Mouse (Mus musculus) MEL (cell line): ENCODE measurements around the gene Ddx28. TPM values are rescaled to one million over a fixed set of nuclear protein-coding genes. Genes with fewer than 3 reads are reported as not detected.
A peak's percentile ranks its signal among the peaks of the same experiment; 100 is the strongest.

Source experiments
- DNase-seq: peaks from one replicate; pipeline ENCODE4 v3.0.0; 2011; ENCODE audit warnings: low read depth, low spot score
- H3K27ac ChIP-seq: 2 replicates; pipeline ENCODE4 v1.5.1; 2012; ENCODE audit warnings: low read depth, mild to moderate bottlenecking, control low read depth, low read length, moderate library complexity; ENCODE audit not compliant: control insufficient read depth
- H3K27me3 ChIP-seq, 2 experiments: fragments of 150-350 bp in 1 of 2; sonication (generic) in 1 of 2; 2 replicates each; pipeline ENCODE4 v1.6.1; 2012; ENCODE audit warnings: low read length in 2 of 2, mild to moderate bottlenecking in 2 of 2, improper control_type of control experiment in 1 of 2, moderate library complexity in 1 of 2; ENCODE audit not compliant: insufficient read depth in 2 of 2, control insufficient read depth in 1 of 2
- H3K36me3 ChIP-seq, 2 experiments: 2 replicates each; pipeline ENCODE4 v1.6.1; 2012 to 2014; ENCODE audit warnings: low read length in 2 of 2, improper control_type of control experiment in 1 of 2, inconsistent platforms in 1 of 2, mild to moderate bottlenecking in 1 of 2; ENCODE audit not compliant: insufficient read depth in 2 of 2, control insufficient read depth in 1 of 2
- H3K4me1 ChIP-seq, 2 experiments: fragments of 150-350 bp in 1 of 2; sonication (generic) in 1 of 2; 2 replicates each; pipeline ENCODE4 v1.6.1; 2012; ENCODE audit warnings: low read length in 2 of 2, improper control_type of control experiment in 1 of 2, mild to moderate bottlenecking in 1 of 2; ENCODE audit not compliant: insufficient read depth in 2 of 2, control insufficient read depth in 1 of 2
- H3K4me3 ChIP-seq, 2 experiments: fragments of 150-350 bp in 1 of 2; sonication (generic) in 1 of 2; 2 replicates each; pipeline ENCODE4 v1.5.1; 2012; ENCODE audit warnings: low read depth in 2 of 2, low read length in 2 of 2, mild to moderate bottlenecking in 2 of 2, moderate library complexity in 2 of 2, control low read depth in 1 of 2, improper control_type of control experiment in 1 of 2; ENCODE audit not compliant: control insufficient read depth in 1 of 2, insufficient read depth in 1 of 2
- H3K79me2 ChIP-seq: 2 replicates; pipeline ENCODE4 v1.6.1; 2012; ENCODE audit warnings: mild to moderate bottlenecking, low read length, moderate library complexity; ENCODE audit not compliant: control insufficient read depth, poor library complexity, insufficient read depth
- H3K9ac ChIP-seq: 2 replicates; pipeline ENCODE4 v1.6.1; 2012; ENCODE audit warnings: low read depth, mild to moderate bottlenecking, control low read depth, low read length, moderate library complexity; ENCODE audit not compliant: control insufficient read depth, poor library complexity, severe bottlenecking
- H3K9me3 ChIP-seq: fragments of 150-350 bp; sonication (generic); replicated peaks from 2 replicates; pipeline ENCODE4 v1.6.1; 2012; ENCODE audit warnings: mild to moderate bottlenecking, low read length, improper control_type of control experiment, moderate library complexity; ENCODE audit not compliant: insufficient read depth
- BHLHE40 ChIP-seq: IDR thresholded peaks from 2 replicates; pipeline ENCODE4 v1.6.1; 2012; ENCODE audit warnings: low read depth, mild to moderate bottlenecking, inconsistent platforms, low read length, improper control_type of control experiment, borderline replicate concordance
- CHD1 ChIP-seq: IDR thresholded peaks from 2 replicates; pipeline ENCODE4 v1.6.1; 2012; ENCODE audit warnings: low read depth, mild to moderate bottlenecking, inconsistent platforms, low read length, improper control_type of control experiment
- CTCF ChIP-seq, 3 experiments: IDR thresholded peaks in 2 of 3; conservative IDR thresholded peaks in 1 of 3; 2 replicates each; pipeline ENCODE4 v1.5.1; 2011 to 2012; ENCODE audit warnings: low read length in 3 of 3, low read depth in 2 of 3, mild to moderate bottlenecking in 2 of 3, improper control_type of control experiment in 1 of 3, inconsistent platforms in 1 of 3, mixed read lengths in 1 of 3, moderate library complexity in 1 of 3; ENCODE audit not compliant: control insufficient read depth in 1 of 3, insufficient read depth in 1 of 3, poor library complexity in 1 of 3, severe bottlenecking in 1 of 3
- E2F4 ChIP-seq: IDR thresholded peaks from 2 replicates; pipeline ENCODE4 v1.6.1; 2011; ENCODE audit warnings: low read depth, low read length, improper control_type of control experiment, borderline replicate concordance
- GATA1 ChIP-seq: IDR thresholded peaks from 2 replicates; pipeline ENCODE4 v1.6.1; 2011; ENCODE audit warnings: low read depth, low read length, improper control_type of control experiment
- HCFC1 ChIP-seq: IDR thresholded peaks from 2 replicates; pipeline ENCODE4 v1.6.1; 2012; ENCODE audit warnings: low read depth, mild to moderate bottlenecking, inconsistent platforms, low read length, improper control_type of control experiment, moderate library complexity
- JUND ChIP-seq: IDR thresholded peaks from 2 replicates; pipeline ENCODE4 v1.6.1; 2011; ENCODE audit warnings: low read depth, mild to moderate bottlenecking, improper control_type of control experiment, low read length
- KAT2A ChIP-seq: conservative IDR thresholded peaks from 2 replicates; pipeline ENCODE4 v1.6.1; 2012; ENCODE audit warnings: low read depth, low read length, improper control_type of control experiment, inconsistent platforms
- MAFK ChIP-seq: IDR thresholded peaks from 2 replicates; pipeline ENCODE4 v1.6.1; 2011; ENCODE audit warnings: low read depth, mild to moderate bottlenecking, low read length, improper control_type of control experiment, borderline replicate concordance
- MAX ChIP-seq: IDR thresholded peaks from 2 replicates; pipeline ENCODE4 v1.6.1; 2011; ENCODE audit warnings: low read length, improper control_type of control experiment
- MAZ ChIP-seq: IDR thresholded peaks from 2 replicates; pipeline ENCODE4 v1.6.1; 2012; ENCODE audit warnings: low read depth, mild to moderate bottlenecking, inconsistent platforms, low read length, improper control_type of control experiment
- MEF2A ChIP-seq: IDR thresholded peaks from 2 replicates; pipeline ENCODE4 v1.6.1; 2014; ENCODE audit warnings: low read depth, mild to moderate bottlenecking, inconsistent platforms, low read length, improper control_type of control experiment; ENCODE audit not compliant: poor library complexity, insufficient replicate concordance, severe bottlenecking; ENCODE audit errors: extremely low read depth
- MXI1 ChIP-seq: IDR thresholded peaks from 2 replicates; pipeline ENCODE4 v1.6.1; 2011; ENCODE audit warnings: mild to moderate bottlenecking, low read depth, low read length, improper control_type of control experiment
- MYB ChIP-seq: IDR thresholded peaks from 2 replicates; pipeline ENCODE4 v1.6.1; 2011; ENCODE audit warnings: mild to moderate bottlenecking, low read depth, low read length, improper control_type of control experiment
- MYC ChIP-seq: IDR thresholded peaks from 2 replicates; pipeline ENCODE4 v1.6.1; 2011; ENCODE audit warnings: low read depth, mild to moderate bottlenecking, low read length, improper control_type of control experiment, moderate library complexity
- NELFE ChIP-seq: IDR thresholded peaks from 2 replicates; pipeline ENCODE4 v1.6.1; 2011; ENCODE audit warnings: low read depth, low read length, improper control_type of control experiment
- POLR2A ChIP-seq, 2 experiments: IDR thresholded peaks; 2 replicates each; pipeline ENCODE4 v1.6.1; 2011 to 2012; ENCODE audit warnings: low read length in 2 of 2, mild to moderate bottlenecking in 2 of 2, control low read depth in 1 of 2, improper control_type of control experiment in 1 of 2, low read depth in 1 of 2, moderate library complexity in 1 of 2; ENCODE audit not compliant: control insufficient read depth in 1 of 2, insufficient read depth in 1 of 2, poor library complexity in 1 of 2
- POLR2AphosphoS2 ChIP-seq: IDR thresholded peaks from 2 replicates; pipeline ENCODE4 v1.6.1; 2011; ENCODE audit warnings: low read length, improper control_type of control experiment
- POLR2AphosphoS5 ChIP-seq: IDR thresholded peaks from 2 replicates; pipeline ENCODE4 v1.6.1; 2012; ENCODE audit warnings: low read depth, borderline replicate concordance, mild to moderate bottlenecking, inconsistent platforms, low read length, moderate library complexity, mixed read lengths
- RCOR1 ChIP-seq: IDR thresholded peaks from 2 replicates; pipeline ENCODE4 v1.6.1; 2012; ENCODE audit warnings: low read depth, mild to moderate bottlenecking, inconsistent platforms, low read length, improper control_type of control experiment
- SIN3A ChIP-seq: IDR thresholded peaks from 2 replicates; pipeline ENCODE4 v1.6.1; 2012; ENCODE audit warnings: low read length, improper control_type of control experiment, inconsistent platforms
- SMC3 ChIP-seq: IDR thresholded peaks from 2 replicates; pipeline ENCODE4 v1.6.1; 2011; ENCODE audit warnings: low read depth, low read length, improper control_type of control experiment
- TBP ChIP-seq: IDR thresholded peaks from 2 replicates; pipeline ENCODE4 v1.8.0; 2011; ENCODE audit warnings: low read depth, low read length, improper control_type of control experiment
- TCF12 ChIP-seq: IDR thresholded peaks from 2 replicates; pipeline ENCODE4 v1.6.1; 2014; ENCODE audit warnings: low read depth, mild to moderate bottlenecking, inconsistent platforms, low read length, improper control_type of control experiment, moderate library complexity
- UBTF ChIP-seq: IDR thresholded peaks from 2 replicates; pipeline ENCODE4 v1.6.1; 2012; ENCODE audit warnings: low read depth, mild to moderate bottlenecking, inconsistent platforms, low read length, improper control_type of control experiment, moderate library complexity, borderline replicate concordance; ENCODE audit not compliant: insufficient read depth
- USF1 ChIP-seq: IDR thresholded peaks from 2 replicates; pipeline ENCODE4 v1.6.1; 2014; ENCODE audit warnings: low read depth, mild to moderate bottlenecking, inconsistent platforms, low read length, improper control_type of control experiment, moderate library complexity
- ZC3H11A ChIP-seq: IDR thresholded peaks from 2 replicates; pipeline ENCODE4 v1.6.1; 2012; ENCODE audit warnings: low read depth, mild to moderate bottlenecking, inconsistent platforms, low read length, improper control_type of control experiment
- ZKSCAN1 ChIP-seq: IDR thresholded peaks from 2 replicates; pipeline ENCODE4 v1.6.1; 2012; ENCODE audit warnings: low read depth, mild to moderate bottlenecking, inconsistent platforms, low read length, improper control_type of control experiment, moderate library complexity
- ZMIZ1 ChIP-seq: IDR thresholded peaks from 2 replicates; pipeline ENCODE4 v1.6.1; 2012; ENCODE audit warnings: low read depth, mild to moderate bottlenecking, inconsistent platforms, low read length, improper control_type of control experiment, moderate library complexity
- polyA plus RNA-seq, 2 experiments: library from polyadenylated mRNA; stranded (reverse) in 1 of 2; unstranded in 1 of 2; fragments of >175 nt in 1 of 2; fragments of >200 nt in 1 of 2; gene quantifications; 2 replicates each; pipeline versions ENCODE4 v1.2.1 to v1.2.4; 2012; ENCODE audit warnings: low replicate concordance in 2 of 2, low read depth in 1 of 2; ENCODE audit not compliant: insufficient read length in 2 of 2, insufficient read depth in 1 of 2, missing spikeins in 1 of 2
- total RNA-seq: library from RNA; depleted of rRNA; stranded (reverse); fragments of 300-350 nt; gene quantifications from 2 replicates; pipeline ENCODE4 v1.2.3, GENCODE M21; 2012

Gene Ddx28
- total and polyA plus RNA-seq, 3 experiments: 21.8 to 29.9 TPM; not detected in 1

DNA sequence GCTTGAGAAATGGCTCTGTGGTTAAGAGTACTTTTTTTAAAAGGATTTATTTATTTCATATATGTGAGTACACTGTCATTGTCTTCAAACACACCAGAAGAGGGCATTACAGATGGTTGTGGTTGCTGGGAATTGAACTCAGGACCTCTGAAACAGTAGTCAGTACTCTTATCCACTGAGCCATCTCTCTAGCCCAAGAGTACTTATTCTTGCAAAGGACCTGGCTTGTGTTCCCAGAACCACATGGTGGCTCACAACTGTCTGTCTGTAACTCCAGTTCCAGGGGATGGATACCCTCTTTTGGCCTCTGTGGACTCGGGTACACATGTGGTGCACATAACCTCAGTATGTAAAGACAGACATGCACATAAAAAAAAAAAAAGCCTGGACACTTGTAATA lies 42.3 kb downstream of the Ddx28 start:
- H3K4me1 ChIP-seq: peaks cover 2 to 14% of the 10 kb centered on the region in 2 experiments; a peak in 3 of 4 replicates
- no peaks in the 10 kb centered on the region for H3K9me3 ChIP-seq
- peaks cover 15% of the 10 kb centered on the region for H3K79me2 ChIP-seq
- TF ChIP-seq SMC3 (no peak), E2F4 (no peak), TBP (peak; percentile 98), KAT2A (no peak), MAX (no peak), MEF2A (no peak), POLR2A (IDR thresholded peaks at IDR 0.05; ENCODE audit: control insufficient read depth in 1 of 2, insufficient read depth in 1 of 2, low read depth in 1 of 2, low read length in 2 of 2, poor library complexity in 1 of 2) (no peak), USF1 (no peak), UBTF (no peak)
- no peak overlapping the region for H3K4me3 ChIP-seq
- H3K36me3 ChIP-seq: 0 out of 4 replicates have a peak, but pooled peaks cover 0 to 3% of the 10 kb centered on the region in 2 experiments
- peak; percentile 34 for DNase-seq
- no peaks in the 10 kb centered on the region for H3K27me3 ChIP-seq
- no peak overlapping the region for H3K27ac ChIP-seq
- no peak overlapping the region for H3K9ac ChIP-seq

DNA sequence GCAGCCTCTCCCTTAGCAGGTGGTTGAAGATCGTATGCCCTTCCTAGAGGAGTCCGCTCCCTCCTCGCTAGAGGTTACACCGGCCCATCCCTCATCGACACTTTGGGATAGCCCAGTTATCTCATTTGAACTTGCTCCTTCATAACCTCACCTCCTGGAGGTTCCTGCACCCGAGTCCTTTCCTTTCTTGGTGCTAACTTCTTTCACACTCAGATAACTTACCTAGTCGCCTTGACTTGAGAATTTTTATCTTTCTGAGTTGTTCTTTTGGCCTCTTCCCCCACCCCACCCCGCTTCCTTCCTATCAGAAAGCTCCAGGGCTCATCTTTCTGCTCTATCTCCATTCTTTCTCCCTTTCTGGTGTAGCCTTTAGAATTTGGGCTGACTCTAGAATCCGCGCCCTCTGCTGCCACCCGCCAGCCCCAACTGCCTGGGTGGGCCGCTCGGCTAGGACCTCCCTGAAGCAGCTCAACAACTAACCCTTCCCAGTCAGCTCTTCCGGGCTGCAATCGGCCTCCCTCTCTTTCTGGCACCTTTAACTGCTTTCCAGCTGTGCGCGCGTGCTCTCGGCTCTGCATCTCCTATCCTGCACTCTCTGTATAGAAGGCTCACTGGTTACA lies 44.9 kb downstream of the Ddx28 start:
- peak; percentile 91 for DNase-seq
- Histone ChIP-seq H3K4me3 (peak overlapping the region; percentile 64 to 88), H3K9ac (peak overlapping the region; percentile 57), H3K27ac (peak overlapping the region; percentile 96), H3K9me3 (no peaks in the 10 kb centered on the region), H3K4me1 (peaks cover 3 to 23% of the 10 kb centered on the region in 2 experiments; a peak in 3 of 4 replicates), H3K27me3 (no peaks in the 10 kb centered on the region), H3K79me2 (peaks cover 18% of the 10 kb centered on the region), H3K36me3 (peaks cover 0 to 5% of the 10 kb centered on the region in 2 experiments; a peak in 2 of 4 replicates)
- TF ChIP-seq MYC: peak; percentile 34
- peak in 2 of 3 experiments; percentile 19 to 28; a peak in 1 of 6 replicates for TF ChIP-seq CTCF (IDR thresholded peaks at IDR 0.05 in 2 of 3, conservative IDR thresholded peaks at IDR 0.05 in 1 of 3; ENCODE audit: control insufficient read depth in 1 of 3, insufficient read depth in 1 of 3, low read depth in 2 of 3, low read length in 3 of 3, poor library complexity in 1 of 3, severe bottlenecking in 1 of 3)
- peak; percentile 48 for TF ChIP-seq RCOR1
- no peak for TF ChIP-seq CHD1
- TF ChIP-seq HCFC1: peak; percentile 57
- TF ChIP-seq ZC3H11A: no peak
- peak; percentile 29; the same call in 1 of the 2 replicates for TF ChIP-seq NELFE
- peak; percentile 46; the same call in 1 of the 2 replicates for TF ChIP-seq MAX
- TF ChIP-seq POLR2AphosphoS5: no peak
- peak; percentile 92 for TF ChIP-seq UBTF
- peak; percentile 38; the same call in 1 of the 2 replicates for TF ChIP-seq MXI1
- peak; percentile 84 for TF ChIP-seq GATA1
- TF ChIP-seq JUND: no peak
- TF ChIP-seq SIN3A: peak; percentile 81; the same call in 1 of the 2 replicates
- TF ChIP-seq USF1: no peak
- TF ChIP-seq BHLHE40: no peak
- no peak for TF ChIP-seq MYB
- no peak for TF ChIP-seq ZMIZ1
- TF ChIP-seq ZKSCAN1: no peak
- peak; percentile 34; the same call in 1 of the 2 replicates for TF ChIP-seq SMC3
- peak; percentile 63; the same call in 1 of the 2 replicates for TF ChIP-seq MAZ
- TF ChIP-seq TBP: peak; percentile 84
- TF ChIP-seq TCF12: peak; percentile 87
- TF ChIP-seq POLR2AphosphoS2: no peak
- TF ChIP-seq MAFK: 0 out of 2 replicates have a peak, but pooled peaks have one; percentile 13
- TF ChIP-seq MEF2A: no peak
